ENCODE assay signal across 8 mouse cellular contexts in genomic region chr2:35649708-35650107, GRCm38 (mm10).
DNase-seq lines count a peak whose midpoint lies in the region; ATAC-seq and TF ChIP-seq lines count a peak whose summit lies in the region.

No protein-coding gene starts in this region.

- peaks cover 24% of the 10 kb centered on the region for H3K36me3 ChIP-seq in intestine, embryonic 14.5 days (ENCODE audit: control insufficient read depth, insufficient read depth, low read length)

- peaks cover 4% of the 10 kb centered on the region for H3K4me1 ChIP-seq in intestine, embryonic 14.5 days (replicated peaks; ENCODE audit: control insufficient read depth, insufficient read depth, low read length)

- in situ Hi-C loops in Patski (cut with MboI; ENCODE audit: low pct_unique_long_range_greater_than_20kb) = loop anchor here (5.0 to 10.0 kb wide), 3 partner anchors 68 to 258 kb away; no protein-coding TSS in a partner anchor

- intact Hi-C loops in left cerebral cortex, postnatal 10 days (cut with DNase I) = loop anchor here (2.0 to 5.0 kb wide), 2 partner anchors 257 to 283 kb away; no protein-coding TSS in a partner anchor

- H3K4me2 ChIP-seq in intestine, embryonic 14.5 days (ENCODE audit: low read length) = no peak overlapping the region

- no peak overlapping the region for H3K4me3 ChIP-seq in intestine, embryonic 14.5 days (ENCODE audit: low read depth, low read length)

- peak; percentile 96 for TF ChIP-seq CTCF in Patski (IDR thresholded peaks at IDR 0.05)

- no peak for DNase-seq in Patski (ENCODE audit: low read depth, low spot score)
- peak; percentile 88 to 93 for DNase-seq in cerebellum, postnatal 14 days
- DNase-seq in gastrocnemius, postnatal 10 days = peak; percentile 93
- peak; percentile 87 for DNase-seq in intestine, embryonic 14.5 days (ENCODE audit: low spot score)
- DNase-seq in left cerebral cortex, postnatal 10 days (ENCODE audit: extremely low spot score in 1 of 2, low spot score in 2 of 2) = peak; percentile 72 to 85
- DNase-seq in right cerebral cortex, postnatal 14 days = peak; percentile 85
- peak; percentile 88 for DNase-seq in urinary bladder, postnatal 14 days (ENCODE audit: low spot score)

- no peak for ATAC-seq in Patski
- peak; percentile 56; the same call in 1 of the 2 replicates for ATAC-seq in intestine, embryonic 14.5 days (replicated peaks; ENCODE audit: low FRiP score, low TSS enrichment, low read depth)
- peak; percentile 76 for ATAC-seq in megakaryocyte-erythroid progenitor cell, adult 5-6 weeks (replicated peaks; ENCODE audit: low FRiP score, low TSS enrichment, poor library complexity, severe bottlenecking)

- H3K9me3 ChIP-seq in intestine, embryonic 14.5 days (ENCODE audit: control insufficient read depth, low read length) = no peaks in the 10 kb centered on the region

- H3K9ac ChIP-seq in intestine, embryonic 14.5 days (ENCODE audit: low read length) = no peak overlapping the region

- CTCF ChIA-PET in Patski (lab: Charles Lee) = interaction anchor here (0.7 to 5.0 kb wide), 22 partner anchors 10 to 296 kb away, joined by 3 to 37 read pairs (median 3); no protein-coding TSS in a partner anchor

- 39% methylated on average over 4 of the region's 4 CpGs for WGBS in intestine, embryonic 14.5 days

- POLR2A ChIA-PET in Patski (lab: Charles Lee) = interaction anchor here (0.8 to 1.2 kb wide), 2 partner anchors 13 to 84 kb away, joined by 3 to 5 read pairs; no protein-coding TSS in a partner anchor

- H3K27ac ChIP-seq in intestine, embryonic 14.5 days (ENCODE audit: low read depth) = no peak overlapping the region

- no peaks in the 10 kb centered on the region for H3K27me3 ChIP-seq in Patski
- no peaks in the 10 kb centered on the region for H3K27me3 ChIP-seq in intestine, embryonic 14.5 days (replicated peaks; ENCODE audit: control insufficient read depth, insufficient read depth, low read length)
